Mouse (Mus musculus): ENCODE data around the gene Tinagl1.

Gene Tinagl1

DNA sequence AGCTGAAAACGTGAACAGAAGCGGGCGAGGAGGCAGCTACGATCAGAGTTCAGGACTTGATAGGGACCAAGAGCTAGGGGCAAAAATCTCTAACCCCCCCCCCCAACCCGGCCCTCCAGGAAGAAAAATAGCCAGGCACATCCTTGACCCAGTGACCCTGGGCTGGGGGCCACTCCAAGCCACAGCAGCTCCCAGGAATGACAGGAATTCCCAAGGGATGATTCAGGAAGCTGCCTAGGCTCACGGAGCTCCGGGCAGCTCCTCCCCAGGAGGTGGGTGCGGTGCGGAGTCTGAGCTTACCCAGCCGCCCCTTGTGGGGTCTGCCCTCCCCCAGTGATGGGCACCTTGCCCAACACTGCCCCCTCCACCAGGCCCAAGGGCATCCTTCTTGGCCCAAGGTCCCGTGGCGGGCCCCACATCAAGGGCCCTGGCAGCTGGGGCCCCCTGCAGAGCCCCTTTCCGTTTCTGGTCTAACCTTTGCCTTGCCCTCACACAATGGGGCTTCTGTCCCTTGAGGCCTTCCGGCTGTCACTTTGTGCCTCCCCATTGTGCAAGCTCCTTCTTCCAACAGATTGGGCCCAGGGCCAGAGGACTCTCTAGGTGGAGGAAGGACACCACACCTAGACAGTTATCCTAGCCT is at the start of gene Tinagl1:
Tinagl1 (minus strand) TSS at position 51 of the 640 bp plus-strand sequence.
- peak; percentile 38 for DNase-seq (ENCODE audit: extremely low spot score, low spot score)

DNA sequence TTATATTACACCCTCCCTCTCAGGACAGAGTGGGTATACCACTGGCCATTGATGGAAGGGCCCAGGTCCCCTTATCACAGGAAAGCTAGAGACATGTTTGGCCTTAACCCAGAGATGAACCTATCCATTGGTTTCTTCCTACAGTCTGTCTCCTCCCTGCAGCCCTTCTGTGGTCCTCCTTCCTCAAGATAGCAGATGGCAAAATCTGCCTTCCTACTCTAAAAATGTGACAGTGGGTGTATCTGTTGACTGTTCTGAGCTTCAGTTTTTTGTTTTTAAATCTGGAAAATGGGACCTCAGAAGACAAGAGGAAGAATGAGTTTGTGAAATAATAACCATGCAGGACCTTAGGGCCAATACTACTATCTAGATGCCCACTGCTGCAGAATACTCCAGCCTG is 49.1 kb upstream of the Tinagl1 start:
- no peak for DNase-seq (ENCODE audit: extremely low spot score, low spot score)

DNA sequence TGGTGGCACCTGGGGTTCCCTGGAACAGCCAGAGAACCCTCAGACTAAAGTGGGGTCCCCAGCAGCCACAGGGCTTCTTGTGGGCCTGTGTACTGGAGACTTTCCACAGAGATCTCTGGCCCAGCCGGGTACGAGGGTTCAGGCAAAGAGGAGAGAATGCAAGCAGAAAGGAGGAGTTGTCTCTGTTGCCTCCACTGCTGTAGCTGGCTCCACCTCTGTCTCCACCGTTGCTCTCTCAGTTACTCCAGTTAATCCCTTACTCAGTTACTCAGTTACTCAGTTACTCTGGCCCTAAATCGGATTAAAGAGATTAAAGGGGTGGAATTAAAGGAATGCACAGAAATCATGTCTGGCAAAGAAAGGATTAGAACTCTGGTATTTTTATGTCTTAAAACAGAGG is 47.3 kb upstream of the Tinagl1 start, which contains the start of gene Gm853:
Gm853 (minus strand) TSS at position 223 of the 400 bp plus-strand sequence.
- DNase-seq (ENCODE audit: extremely low spot score, low spot score), result no peak

DNA sequence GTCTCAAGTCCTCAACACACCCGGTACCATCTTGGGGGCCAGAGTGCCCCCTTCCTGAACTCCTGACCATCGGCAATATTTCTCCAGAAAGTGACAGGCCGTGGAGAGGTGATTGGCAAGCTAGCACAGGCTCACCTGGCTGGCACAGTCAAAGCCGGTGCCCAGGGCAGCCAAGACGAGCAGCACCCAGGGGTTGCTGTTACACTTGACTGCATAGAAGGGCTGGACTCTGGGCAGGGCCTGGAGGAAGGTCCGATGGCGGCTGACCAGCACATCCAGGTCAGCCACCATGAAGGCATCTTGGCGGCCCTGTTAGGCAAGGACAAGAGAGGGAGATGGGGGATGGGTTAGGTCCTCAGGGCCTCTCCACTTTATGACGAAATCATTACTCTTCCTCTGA is 45.3 kb upstream of the Tinagl1 start:
- no peak for DNase-seq (ENCODE audit: extremely low spot score, low spot score)

DNA sequence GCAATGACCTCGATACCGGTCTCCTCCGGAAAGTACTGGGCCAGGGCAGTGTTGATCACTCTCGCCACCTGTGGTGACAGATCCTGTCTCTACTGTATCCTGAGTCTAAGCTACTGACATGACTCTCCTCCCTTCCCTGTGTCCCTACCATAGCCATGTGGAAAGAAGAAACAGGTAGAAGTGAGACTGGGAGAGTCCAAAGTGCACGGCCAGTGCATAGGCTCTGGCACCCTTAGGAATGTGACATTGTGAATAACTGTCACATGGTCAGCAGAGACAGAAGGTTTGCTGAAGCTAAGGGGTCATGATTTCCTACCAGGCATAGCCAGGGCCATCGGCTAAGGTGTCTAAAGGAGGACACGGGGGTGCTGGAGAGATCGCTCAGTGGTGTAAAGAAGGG is 40.5 kb upstream of the Tinagl1 start:
- DNase-seq (ENCODE audit: extremely low spot score, low spot score), result no peak

DNA sequence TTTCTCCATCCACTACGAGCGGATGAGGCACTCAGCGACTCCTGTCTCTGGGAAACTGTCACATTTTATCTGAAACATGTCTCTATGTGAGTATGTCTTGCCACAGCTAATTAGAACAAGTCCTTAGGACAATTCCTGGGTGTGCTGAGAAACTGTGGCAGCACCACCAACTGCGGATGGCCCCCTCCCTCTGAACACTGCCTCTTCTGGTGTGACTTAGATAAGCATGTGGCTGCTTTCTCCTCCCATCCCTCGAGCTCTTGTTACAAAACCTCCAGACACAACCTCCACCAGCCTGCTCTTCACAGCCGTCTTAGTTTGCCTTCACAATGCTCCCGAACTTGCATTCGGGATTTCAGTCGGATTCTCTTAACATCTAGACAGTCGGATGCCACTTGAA is 38.9 kb upstream of the Tinagl1 start:
- DNase-seq (ENCODE audit: extremely low spot score, low spot score), result no peak

DNA sequence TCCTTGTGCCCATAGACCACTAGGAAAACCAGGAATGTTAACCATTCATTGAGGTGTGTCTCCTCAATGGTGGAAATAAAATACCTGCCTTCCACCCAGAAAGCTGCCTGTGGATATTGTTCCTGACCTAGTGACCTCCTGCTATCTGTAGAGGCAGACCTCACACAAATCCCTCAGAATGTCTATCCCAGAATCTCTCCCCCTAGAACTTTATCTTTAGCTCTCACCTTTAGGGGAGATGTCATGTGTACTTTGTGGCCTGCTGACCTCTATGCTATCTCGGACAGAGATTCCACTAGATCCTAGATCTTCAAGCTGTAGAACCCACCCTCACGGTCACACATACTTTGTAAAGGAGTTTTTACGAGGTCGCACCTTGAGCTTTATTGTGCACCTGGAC is 38.3 kb upstream of the Tinagl1 start:
- no peak for DNase-seq (ENCODE audit: extremely low spot score, low spot score)

DNA sequence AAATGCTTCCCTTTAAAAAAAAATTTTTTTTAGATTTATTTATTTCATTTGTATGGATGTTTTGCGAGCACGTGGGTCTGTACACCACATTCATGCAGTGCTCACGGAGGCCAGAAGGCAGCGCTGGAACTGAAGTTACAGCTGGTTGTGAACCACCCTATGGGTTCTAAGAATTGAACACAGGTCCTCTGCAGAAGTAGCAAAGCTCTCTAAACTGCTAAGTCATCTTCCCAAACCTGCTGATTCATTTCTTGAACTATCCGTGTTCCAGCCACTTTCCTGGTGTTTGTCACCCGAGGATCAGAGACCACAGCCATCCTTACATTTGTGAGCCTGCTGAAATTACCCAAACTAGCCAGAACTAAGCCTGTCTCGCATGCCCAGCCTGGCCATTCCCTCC is 37.5 kb upstream of the Tinagl1 start:
- no peak for DNase-seq (ENCODE audit: extremely low spot score, low spot score)

DNA sequence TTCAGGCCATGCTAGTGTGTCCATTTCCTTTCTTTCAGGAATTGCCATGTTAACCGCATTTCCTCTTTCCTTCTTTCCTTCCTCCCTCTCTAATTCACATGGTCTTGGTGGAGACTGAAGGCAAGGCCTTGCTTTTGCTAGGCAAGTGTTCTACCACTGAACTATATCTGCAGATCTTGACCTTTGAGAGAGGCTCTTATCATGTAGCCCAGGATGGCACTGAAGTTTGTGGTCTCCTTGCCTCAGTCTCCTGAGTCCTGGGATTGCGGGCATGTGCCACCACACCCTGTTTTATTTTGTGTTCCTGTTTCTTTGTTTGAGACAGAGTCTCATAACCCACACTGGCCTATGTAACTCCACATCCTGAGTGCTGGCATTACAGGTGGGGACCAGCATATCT is 36.9 kb upstream of the Tinagl1 start:
- DNase-seq (ENCODE audit: extremely low spot score, low spot score), result no peak

DNA sequence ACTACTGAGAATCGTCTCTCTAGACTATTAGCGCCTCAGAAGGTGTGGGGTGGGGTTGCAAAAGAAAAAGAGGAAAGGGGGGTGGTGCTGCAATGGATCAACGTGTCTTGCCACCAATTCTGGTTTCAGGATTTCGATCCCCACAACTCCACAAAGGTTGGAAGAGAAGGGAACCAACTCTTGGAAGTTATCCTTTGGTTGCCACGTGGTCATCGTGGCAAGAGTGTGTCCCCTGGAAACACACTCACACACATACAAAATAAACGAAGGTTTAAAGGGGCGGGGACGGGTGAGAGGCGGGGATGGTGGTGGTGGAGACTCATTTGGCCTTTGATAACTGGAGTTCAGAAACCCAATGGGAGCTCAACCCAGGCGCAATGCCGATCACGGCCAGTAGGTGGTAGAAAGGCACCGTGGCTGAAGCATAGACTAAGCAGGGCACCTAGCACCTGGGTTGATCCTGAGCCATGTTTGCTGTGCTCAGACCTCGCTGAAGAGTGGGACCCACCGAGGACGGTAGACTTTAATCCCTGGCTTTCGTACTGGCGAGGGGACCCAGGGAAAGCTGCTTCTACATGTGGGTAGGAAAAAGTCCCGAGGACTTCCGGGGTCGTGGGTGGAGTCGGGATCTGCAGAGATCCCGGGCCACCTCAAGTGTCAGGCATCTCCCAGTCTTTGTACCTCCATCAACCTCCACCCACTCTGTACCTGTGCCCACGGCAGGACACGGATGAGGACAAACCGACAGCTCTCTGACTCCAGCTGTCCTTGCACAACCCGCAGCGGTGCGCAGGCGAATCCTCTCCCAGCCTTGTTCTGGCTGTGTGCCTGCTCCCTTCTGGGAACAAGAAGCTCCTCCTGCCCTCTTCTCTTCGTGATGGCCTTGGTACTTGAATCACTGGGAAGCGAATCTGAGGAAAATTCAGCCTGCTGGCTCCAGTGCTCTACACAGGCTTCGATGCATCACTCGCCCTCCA is 24.1 kb upstream of the Tinagl1 start:
- peak; percentile 92 for DNase-seq (ENCODE audit: extremely low spot score, low spot score)

DNA sequence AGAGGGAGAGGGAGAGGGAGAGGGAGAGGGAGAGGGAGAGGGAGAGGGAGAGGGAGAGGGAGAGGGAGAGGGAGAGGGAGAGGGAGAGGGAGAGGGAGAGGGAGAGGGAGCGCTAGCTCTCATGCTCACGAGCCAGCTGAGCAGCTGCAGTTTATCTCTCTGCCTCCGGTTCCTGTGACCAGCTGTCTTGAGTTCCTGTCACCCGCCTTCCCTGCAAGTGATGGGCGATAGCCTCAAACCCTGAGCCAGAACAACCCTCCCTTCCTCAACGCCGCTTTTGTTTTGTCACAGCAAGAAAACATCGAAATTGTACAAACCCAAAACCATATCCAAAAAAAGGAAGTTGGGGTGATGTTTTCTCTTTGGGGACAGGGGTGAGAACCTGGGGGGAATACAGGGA is 21.6 kb upstream of the Tinagl1 start:
- no peak for DNase-seq (ENCODE audit: extremely low spot score, low spot score)

DNA sequence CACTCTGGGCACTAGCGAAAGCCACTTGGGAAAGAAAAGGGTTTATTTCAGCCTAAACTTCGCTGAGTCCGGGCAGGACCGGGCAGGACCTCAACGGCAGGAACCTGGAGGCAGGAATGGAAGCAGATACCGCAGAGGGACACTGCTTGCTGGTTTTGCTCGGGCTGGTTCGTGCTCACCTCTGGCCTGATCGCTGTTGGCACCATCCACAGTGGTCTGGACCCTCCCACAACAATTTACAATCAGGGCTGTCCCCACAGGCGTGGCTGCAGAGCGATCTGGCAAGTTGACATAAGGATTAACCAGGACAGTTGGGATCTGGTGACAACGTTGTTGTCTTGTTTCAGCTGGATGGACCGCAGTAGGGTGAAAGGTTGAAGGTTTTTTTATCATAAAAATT is 21.0 kb upstream of the Tinagl1 start:
- no peak for DNase-seq (ENCODE audit: extremely low spot score, low spot score)

DNA sequence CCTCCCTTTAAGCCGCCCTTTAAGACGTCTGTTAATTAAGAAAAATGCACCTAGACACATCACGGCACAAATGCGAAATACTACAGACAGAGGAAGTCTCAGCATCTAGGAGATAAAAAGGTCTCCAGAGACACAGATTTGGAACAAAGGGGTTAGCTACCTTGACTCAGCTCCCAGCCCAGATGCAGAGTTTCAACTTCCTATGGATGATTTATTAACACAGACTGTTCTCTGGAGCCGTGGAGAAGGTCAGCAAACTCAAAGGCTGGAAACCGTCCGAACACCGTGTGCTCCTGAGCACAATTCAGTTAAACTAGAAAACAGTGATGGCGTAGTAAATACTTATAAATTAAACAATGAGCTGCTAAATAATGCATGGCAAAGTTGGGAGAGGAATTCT is 17.3 kb upstream of the Tinagl1 start:
- no peak for DNase-seq (ENCODE audit: extremely low spot score, low spot score)

DNA sequence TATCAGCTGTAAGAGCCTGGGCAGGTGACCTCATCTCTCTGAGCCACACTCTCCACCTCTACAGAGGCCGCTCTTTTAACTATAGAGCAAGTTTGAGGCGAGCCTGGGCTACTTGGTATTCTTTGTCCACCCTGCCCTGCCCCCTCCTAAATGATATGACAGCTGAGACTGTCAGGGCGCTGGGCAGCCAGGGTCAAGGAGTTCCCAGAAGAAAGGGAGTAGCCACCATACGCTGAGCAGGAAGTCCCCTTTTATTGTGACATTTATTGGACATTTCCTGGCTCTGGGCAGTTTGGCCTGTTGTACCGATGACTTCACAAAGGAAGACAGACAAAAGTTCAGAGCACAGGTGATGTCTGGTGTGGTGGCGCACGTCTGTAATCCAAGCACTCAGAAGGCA is 14.7 kb upstream of the Tinagl1 start:
- DNase-seq (ENCODE audit: extremely low spot score, low spot score), result no peak

DNA sequence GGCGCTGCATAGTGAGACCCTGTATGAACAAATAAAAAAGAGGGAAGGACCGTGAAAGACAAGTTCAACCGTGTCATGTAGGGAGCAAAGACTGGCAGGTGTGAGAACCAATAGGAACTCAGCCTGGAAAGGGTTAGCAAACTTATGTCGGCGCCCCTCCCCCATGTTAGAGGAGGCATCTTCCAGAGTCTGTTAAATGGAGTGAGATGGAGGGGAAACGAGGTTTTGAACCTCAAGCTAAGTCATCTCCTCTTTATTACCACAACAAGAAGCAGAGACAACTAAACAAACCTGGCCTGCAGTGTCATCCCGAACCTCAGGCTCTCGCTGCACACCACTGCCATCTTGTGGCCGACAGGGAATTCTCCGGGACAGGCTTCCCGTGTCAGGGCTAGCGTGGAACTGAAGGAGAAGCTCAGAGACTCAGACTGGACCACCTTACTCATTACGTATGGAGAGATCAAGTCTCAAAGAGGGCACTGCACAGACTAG is 13.9 kb upstream of the Tinagl1 start:
- DNase-seq (ENCODE audit: extremely low spot score, low spot score), result peak; percentile 85

DNA sequence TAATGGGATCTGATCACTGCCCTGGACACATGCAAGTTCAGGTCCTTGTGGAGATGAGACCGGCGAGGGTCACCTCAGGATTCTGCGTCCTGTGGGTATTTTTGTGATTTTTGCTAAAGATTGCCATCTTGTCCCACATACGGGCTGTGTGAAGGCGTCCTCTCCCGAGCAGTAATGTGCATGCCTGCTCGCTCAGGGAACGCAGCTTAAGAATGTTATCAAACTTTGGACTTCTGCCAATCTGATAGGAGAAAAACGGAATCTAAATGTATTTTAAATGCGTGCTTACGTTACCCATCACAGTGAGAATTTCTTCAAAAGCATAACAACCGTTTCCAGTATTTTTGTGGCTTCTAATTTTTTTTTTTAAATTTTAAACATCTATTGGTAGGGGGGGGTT is 12.0 kb upstream of the Tinagl1 start:
- no peak for DNase-seq (ENCODE audit: extremely low spot score, low spot score)

DNA sequence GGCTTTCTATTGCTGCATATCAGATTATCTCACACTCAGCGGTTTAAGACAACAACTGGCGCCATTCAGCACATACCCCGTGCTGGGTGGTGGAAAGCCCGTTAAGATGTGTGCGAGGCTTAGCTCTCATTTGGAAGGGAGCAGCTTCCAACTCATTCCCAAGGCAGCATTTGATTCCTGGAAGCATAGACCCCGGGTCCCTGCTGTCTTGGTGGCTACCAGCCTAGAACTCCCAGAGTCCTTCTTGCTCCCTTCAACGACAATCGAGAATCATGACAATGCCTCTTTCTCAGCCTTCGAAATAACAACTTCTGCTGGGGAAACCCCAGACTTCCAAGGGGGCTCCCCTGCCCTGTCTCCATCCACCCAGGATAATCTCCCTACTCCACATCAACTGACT is 11.5 kb upstream of the Tinagl1 start:
- no peak for DNase-seq (ENCODE audit: extremely low spot score, low spot score)

DNA sequence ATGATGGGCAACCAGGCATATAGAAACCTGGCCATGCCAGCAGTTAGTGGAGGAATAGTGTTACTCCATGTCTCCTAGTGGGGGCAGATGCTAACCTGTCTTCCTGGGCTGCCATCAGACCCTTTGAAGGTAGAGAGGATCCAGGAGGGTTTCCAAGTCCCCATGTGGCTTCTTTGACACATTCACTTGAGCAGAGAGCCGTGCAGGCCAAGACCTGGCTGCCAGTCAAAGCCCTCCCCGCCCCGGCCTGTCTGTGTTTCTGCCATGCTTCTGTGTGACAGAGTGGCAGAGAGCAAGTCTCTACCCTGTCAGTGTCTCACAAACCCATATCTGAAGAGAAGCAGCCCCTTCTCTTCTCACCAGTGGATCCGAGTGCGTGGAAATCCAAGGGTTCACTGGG is 9.0 kb upstream of the Tinagl1 start:
- no peak for DNase-seq (ENCODE audit: extremely low spot score, low spot score)

DNA sequence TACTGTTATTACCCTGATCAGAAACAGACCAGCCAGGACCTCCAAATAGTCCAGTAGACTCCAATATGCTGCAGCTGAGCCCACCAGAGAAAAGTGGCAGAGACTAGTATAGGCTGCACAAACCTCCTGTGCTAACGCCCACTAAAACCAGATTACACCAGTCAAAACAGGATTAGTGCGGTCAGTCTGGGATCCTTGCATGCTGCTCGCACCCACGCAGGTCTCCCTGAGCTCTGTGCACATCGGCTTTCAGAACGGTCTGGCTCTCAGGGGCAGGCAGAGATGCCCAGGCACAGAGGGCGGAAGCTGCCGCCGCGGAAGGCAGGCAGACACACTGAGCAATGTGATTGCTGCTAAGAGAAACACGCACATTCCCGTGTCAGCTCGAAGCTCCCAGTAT is 8.1 kb upstream of the Tinagl1 start:
- DNase-seq (ENCODE audit: extremely low spot score, low spot score), result no peak

DNA sequence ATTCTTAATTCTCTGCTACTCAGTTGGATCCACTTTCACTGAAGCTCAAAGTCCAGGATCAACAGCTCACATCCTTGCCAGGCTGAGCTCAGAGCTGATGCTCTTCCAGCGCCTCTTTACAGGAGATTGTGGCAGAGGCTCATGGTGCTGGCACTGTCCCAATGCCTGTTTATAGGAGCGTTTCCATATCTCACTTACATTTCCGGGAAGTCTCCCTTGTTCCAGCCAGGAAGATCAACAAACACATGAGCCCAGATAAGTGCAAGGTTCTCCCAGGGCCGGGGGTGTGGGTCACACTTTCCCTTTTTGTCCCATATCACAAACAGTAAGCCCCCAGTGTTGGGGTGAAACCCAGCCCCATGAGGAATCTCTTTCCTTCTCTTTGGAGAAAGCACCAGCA is 7.0 kb upstream of the Tinagl1 start:
- no peak for DNase-seq (ENCODE audit: extremely low spot score, low spot score)

DNA sequence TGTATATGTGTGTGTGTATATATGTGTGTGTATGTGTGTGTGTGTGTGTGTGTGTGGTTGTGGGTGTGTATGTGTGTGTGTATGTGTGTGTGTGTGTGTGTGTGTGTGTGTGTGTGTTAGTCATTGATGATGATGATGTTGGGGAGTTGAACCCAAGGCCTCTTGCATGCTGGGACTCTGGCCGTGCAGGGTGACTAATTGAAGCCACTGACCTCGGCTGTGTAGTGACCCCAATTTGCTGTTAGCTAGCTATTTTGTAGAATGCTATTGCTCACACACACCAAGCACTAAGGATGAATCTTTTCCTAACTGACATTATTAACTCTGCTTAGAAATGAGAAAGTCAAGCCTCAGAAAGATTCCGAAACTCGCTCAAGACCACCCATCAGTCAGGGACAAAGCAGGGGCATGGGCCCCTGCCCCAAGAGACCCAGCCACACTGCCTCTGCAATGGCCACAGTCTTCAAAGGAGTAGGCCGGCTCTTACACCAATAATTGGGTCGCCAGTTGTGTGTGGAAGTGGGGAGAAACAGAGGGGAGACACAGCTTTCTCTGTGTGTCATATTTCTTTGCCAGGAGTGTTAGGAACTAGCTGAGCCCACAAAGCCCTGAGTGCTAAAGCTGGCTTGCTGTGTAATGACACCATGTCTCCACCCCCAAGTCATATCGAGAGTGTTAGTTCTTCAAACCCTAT is 6.1 kb upstream of the Tinagl1 start:
- DNase-seq (ENCODE audit: extremely low spot score, low spot score), result no peak

DNA sequence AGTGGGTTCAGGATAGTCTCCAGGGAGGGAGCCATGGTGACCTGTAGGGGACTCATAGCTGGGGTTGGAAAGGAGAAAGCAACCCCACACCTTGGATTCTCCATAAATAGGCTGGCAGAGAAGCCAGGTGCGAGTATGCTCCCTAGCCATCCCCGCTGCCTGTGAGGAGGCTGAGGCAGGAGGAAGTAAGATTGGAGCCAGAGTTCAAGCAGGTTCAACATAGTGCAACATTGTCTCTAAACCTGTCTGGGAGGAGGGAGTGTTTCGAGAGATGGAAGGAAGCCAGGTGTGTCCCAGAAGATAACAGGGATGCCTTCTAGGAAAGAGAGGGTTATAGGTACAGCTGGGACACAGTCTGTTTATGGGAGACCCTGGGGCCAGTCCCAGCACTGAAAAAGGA is 5.0 kb upstream of the Tinagl1 start:
- DNase-seq (ENCODE audit: extremely low spot score, low spot score), result no peak
